Mouse (Mus musculus) cerebellum, adult 2 months (tissue): ENCODE data around the gene C1ql3.

Experiments
- CTCF ChIP-seq: fragments of 200-500 bp; IDR thresholded peaks from 2 replicates; pipeline ENCODE4 v1.5.1; 2011; ENCODE audit warnings: low read depth, mild to moderate bottlenecking, control low read depth, low read length, moderate library complexity, borderline replicate concordance; ENCODE audit not compliant: insufficient read depth
- POLR2A ChIP-seq: fragments of 200-500 bp; IDR thresholded peaks from 2 replicates; pipeline ENCODE4 v1.6.1; 2011; ENCODE audit warnings: low read length, control low read depth, borderline replicate concordance; ENCODE audit not compliant: insufficient read depth

DNA sequence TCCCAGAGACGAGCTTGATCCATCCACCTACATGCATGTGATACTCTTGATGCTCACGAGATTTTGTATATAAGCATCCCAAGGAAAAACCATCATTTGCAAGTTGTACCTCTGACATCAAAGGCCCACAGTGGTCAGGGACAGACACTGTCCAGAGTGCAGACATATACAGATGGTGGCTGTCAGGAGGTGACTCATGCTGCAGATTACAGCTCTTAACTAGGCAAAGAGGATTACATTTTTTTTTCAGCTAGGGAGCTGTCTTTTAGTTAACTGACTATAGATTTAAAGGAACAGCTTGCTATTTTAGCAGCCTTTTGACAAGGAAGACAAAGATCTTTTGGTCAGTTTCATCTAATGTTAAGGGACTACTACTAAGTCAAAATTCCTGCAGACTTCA, 11.6 kb downstream of the C1ql3 start:
- no peak for TF ChIP-seq POLR2A
- TF ChIP-seq CTCF, result no peak
